Mouse (Mus musculus): ENCODE data around the gene Abcb1a. TPM values are rescaled to one million over a fixed set of nuclear protein-coding genes. Genes with fewer than 3 reads are reported as not detected.

Abcb1a gene
- polyA plus RNA-seq (2012; fragmentation: generic; extraction: Trizol): under 1 TPM; 0.01 to 0.06 TPM

DNA sequence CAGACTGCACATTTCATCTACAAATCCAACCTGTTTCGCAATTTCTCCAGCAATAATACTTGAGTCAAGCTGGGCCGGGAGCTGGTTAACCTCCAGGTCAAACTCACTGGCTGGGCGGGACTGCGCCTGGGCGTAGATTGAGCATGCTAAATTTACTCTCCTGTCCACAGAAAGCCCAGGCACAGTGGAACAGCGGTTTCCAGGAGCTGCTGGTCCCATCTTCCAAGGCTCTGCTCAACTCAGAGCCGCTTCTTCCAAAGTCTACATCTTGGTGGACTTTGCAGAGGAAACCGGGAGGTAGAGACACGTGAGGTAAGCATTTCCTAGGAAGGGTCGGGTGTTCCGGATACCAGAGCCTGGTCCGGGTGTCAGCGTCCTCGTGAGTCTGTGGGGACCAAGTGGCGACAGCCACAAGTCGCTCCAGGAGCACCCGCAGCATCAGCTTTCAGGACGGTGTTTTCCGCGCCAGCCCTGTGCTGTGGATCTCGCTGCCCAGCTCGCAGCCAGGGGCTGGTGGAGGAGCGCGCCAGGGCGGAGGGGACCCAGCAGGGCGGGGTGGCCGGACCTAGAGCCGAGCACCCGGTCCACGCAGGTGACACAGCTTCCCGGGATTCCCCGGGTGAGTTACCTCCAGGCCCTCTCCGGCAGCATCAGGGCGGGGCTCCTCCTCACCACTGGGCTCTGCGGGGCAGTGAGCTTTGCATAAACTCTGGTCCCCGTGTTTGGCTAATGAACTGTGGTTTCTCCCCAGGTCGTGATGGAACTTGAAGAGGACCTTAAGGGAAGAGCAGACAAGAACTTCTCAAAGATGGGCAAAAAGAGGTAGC lies at the start of gene Abcb1a:
Gene Abcb1a, plus strand, starts transcription at position 167 of the 827 bp plus-strand sequence.

DNA sequence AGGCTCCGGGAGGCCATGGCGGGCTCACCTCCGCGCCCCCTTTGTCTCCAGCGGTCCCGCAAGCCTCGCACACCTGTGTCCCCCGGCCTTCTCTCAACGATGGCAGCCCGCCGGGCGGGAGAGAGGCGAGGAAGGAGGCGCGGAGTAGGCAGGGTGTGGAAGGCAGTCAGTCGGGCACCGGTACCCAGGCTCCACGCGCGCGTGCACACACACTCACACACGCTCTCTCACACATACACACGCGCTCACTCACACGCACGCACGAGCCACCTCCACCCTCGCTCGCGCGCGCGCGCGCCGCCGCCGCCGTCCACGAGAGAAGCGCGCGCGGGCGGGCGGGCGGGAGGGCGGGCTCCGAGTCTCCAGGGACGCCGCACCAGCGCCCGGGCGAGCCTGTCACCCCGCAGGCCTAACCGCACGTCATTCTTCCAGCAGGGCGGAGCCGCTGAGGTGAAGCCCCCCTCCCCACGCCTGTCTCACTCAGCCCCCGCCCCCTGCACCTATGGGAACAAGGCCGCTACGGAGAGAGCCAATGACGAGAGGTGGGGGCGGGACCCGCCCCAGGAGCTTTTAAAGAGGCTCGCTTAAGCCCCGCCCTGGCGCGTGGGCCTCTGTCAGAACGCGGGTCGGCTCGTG lies 37.2 kb upstream of the Abcb1a start, which contains the start of gene Rundc3b:
Gene Rundc3b, minus strand, starts transcription at position 357 of the 636 bp plus-strand sequence.

Other genes with a start within 250 kb of the Abcb1a start
- gene Dbf4, start 237.4 kb upstream of the Abcb1a start, polyA plus RNA-seq (2012; fragmentation: generic; extraction: Trizol): 10 to 100 TPM in 1 of 2 experiments, 1 to 10 TPM in 1; 2.5 to 10.1 TPM
- gene Slc25a40, start 237.2 kb upstream of the Abcb1a start, polyA plus RNA-seq (2012; fragmentation: generic; extraction: Trizol): 1 to 10 TPM in 1 of 2 experiments, under 1 TPM in 1; 0.27 to 2.8 TPM
- gene Rundc3b, start 37.1 kb upstream of the Abcb1a start, polyA plus RNA-seq (2012; fragmentation: generic; extraction: Trizol): under 1 TPM; 0.13 to 0.46 TPM
- gene Abcb1b, start 138.1 kb downstream of the Abcb1a start, polyA plus RNA-seq (2012; fragmentation: generic; extraction: Trizol): 1 to 10 TPM; 2.3 to 5.2 TPM
- under 1 TPM in 1 of 2 experiments, not detected in 1; 0.04 TPM for gene Abcb4, start 233.6 kb downstream of the Abcb1a start, polyA plus RNA-seq (2012; fragmentation: generic; extraction: Trizol)

All from C3H10T1/2 (cell line).